Mouse (Mus musculus) MEL (cell line): Measurements from ENCODE around the gene Phkg2.

Source experiments
- CHD2 ChIP-seq: IDR thresholded peaks from 2 replicates; pipeline ENCODE4 v1.6.1; 2011; ENCODE audit warnings: low read length, improper control_type of control experiment
- E2F4 ChIP-seq: IDR thresholded peaks from 2 replicates; pipeline ENCODE4 v1.6.1; 2011; ENCODE audit warnings: low read depth, low read length, improper control_type of control experiment, borderline replicate concordance
- MAX ChIP-seq: IDR thresholded peaks from 2 replicates; pipeline ENCODE4 v1.6.1; 2011; ENCODE audit warnings: low read length, improper control_type of control experiment
- MAZ ChIP-seq: IDR thresholded peaks from 2 replicates; pipeline ENCODE4 v1.6.1; 2012; ENCODE audit warnings: low read depth, mild to moderate bottlenecking, inconsistent platforms, low read length, improper control_type of control experiment
- POLR2A ChIP-seq, 2 experiments: IDR thresholded peaks; 2 replicates each; pipeline ENCODE4 v1.6.1; 2011 to 2012; ENCODE audit warnings: low read length in 2 of 2, mild to moderate bottlenecking in 2 of 2, control low read depth in 1 of 2, improper control_type of control experiment in 1 of 2, low read depth in 1 of 2, moderate library complexity in 1 of 2; ENCODE audit not compliant: control insufficient read depth in 1 of 2, insufficient read depth in 1 of 2, poor library complexity in 1 of 2

GRCm38 (mm10) chr7:127591108-127591507 is 18.0 kb downstream of the Phkg2 start:
- no peak for TF ChIP-seq POLR2A (IDR thresholded peaks at IDR 0.05; ENCODE audit: control insufficient read depth in 1 of 2, insufficient read depth in 1 of 2, low read depth in 1 of 2, low read length in 2 of 2, poor library complexity in 1 of 2)
- TF ChIP-seq MAX: no peak
- TF ChIP-seq E2F4: no peak
- TF ChIP-seq MAZ: no peak
- TF ChIP-seq CHD2: no peak
